Mouse (Mus musculus) liver, adult 2 months (tissue): ENCODE results near the gene Inca1. TPM values are rescaled to one million over a fixed set of nuclear protein-coding genes. Genes with fewer than 3 reads are reported as not detected.

Source experiments
- DNase-seq: peaks from one replicate; pipeline ENCODE4 v3.0.0-alpha.2; 2011; ENCODE audit warnings: low read depth, low spot score; ENCODE audit errors: extremely low read depth
- H3K27ac ChIP-seq: fragments of 200-500 bp; replicated peaks from 2 replicates; pipeline ENCODE4 v1.5.1; 2012; ENCODE audit warnings: low read depth, mild to moderate bottlenecking, control low read depth, inconsistent platforms, low read length; ENCODE audit not compliant: insufficient read depth
- H3K27me3 ChIP-seq: fragments of 200-500 bp; 2 replicates; pipeline ENCODE4 v1.6.1; 2012; ENCODE audit warnings: mild to moderate bottlenecking, moderate library complexity, low read length, inconsistent platforms; ENCODE audit not compliant: control insufficient read depth, insufficient read depth
- H3K36me3 ChIP-seq: fragments of 200-500 bp; 2 replicates; pipeline ENCODE4 v1.6.1; 2012; ENCODE audit warnings: low read length, inconsistent platforms; ENCODE audit not compliant: control insufficient read depth, insufficient read depth
- H3K4me1 ChIP-seq: fragments of 200-500 bp; 2 replicates; pipeline ENCODE4 v1.6.1; 2011; ENCODE audit warnings: low read length; ENCODE audit not compliant: control insufficient read depth, insufficient read depth
- H3K4me3 ChIP-seq: fragments of 200-500 bp; 2 replicates; pipeline ENCODE4 v1.5.1; 2011; ENCODE audit warnings: low read depth, mild to moderate bottlenecking, control low read depth, low read length, moderate library complexity; ENCODE audit not compliant: insufficient read depth
- H3K79me2 ChIP-seq: fragments of 200-500 bp; 2 replicates; pipeline ENCODE4 v1.6.1; 2012; ENCODE audit warnings: inconsistent platforms, mild to moderate bottlenecking, low read length, moderate library complexity; ENCODE audit not compliant: control insufficient read depth, insufficient read depth
- H3K9ac ChIP-seq: fragments of 200-500 bp; 2 replicates; pipeline ENCODE4 v1.6.1; 2012; ENCODE audit warnings: low read depth, mild to moderate bottlenecking, control low read depth, inconsistent platforms, low read length
- CTCF ChIP-seq: fragments of 200-500 bp; IDR thresholded peaks from 2 replicates; pipeline ENCODE4 v1.5.1; 2011; ENCODE audit warnings: low read depth, low read length, control low read depth
- POLR2A ChIP-seq: fragments of 200-500 bp; IDR thresholded peaks from 2 replicates; pipeline ENCODE4 v1.6.1; 2011; ENCODE audit warnings: low read length, control low read depth; ENCODE audit not compliant: insufficient read depth; ENCODE audit errors: extremely low read depth
- WGBS: fragments of 180-500 bp; shearing (Covaris S2); methylation state at CpG from one replicate; pipeline ENCODE4 v1.1.7; 2018; 5-methylcytosine and 5-hydroxymethylcytosine counted together
- polyA plus RNA-seq: library from polyadenylated mRNA; depleted of rRNA; stranded (reverse); fragments of >200 nt; gene quantifications from 2 replicates; pipeline ENCODE4 v1.2.3, GENCODE M21; 2012
- total RNA-seq: library from RNA; depleted of rRNA; stranded (reverse); fragments of >200 nt; gene quantifications from 2 replicates; pipeline ENCODE4 v1.2.3, GENCODE M21; 2014

Inca1 gene
- total and polyA plus RNA-seq, 2 experiments = 18.4 to 29.9 TPM

GRCm38 (mm10) chr11:70713222-70713621 lies 13.3 kb upstream of the Inca1 start:
- Histone ChIP-seq H3K79me2 (peaks cover 9% of the 10 kb centered on the region; the same call in 1 of the 2 replicates), H3K4me1 (peaks cover 10% of the 10 kb centered on the region), H3K27me3 (no peaks in the 10 kb centered on the region), H3K9ac (no peak overlapping the region), H3K36me3 (peaks cover 54% of the 10 kb centered on the region), H3K4me3 (no peak overlapping the region), H3K27ac (peak overlapping the region; percentile 83)
- TF ChIP-seq POLR2A (no peak), CTCF (no peak)
- DNase-seq = peak; percentile 96
- 25% methylated on average over 6 of the region's 6 CpGs for WGBS

- H3K27me3 ChIP-seq = no peaks in the 10 kb centered on the region
- H3K4me1 ChIP-seq = peaks cover 10% of the 10 kb centered on the region
- WGBS = 95% methylated on average over 10 of the region's 10 CpGs
- TF ChIP-seq POLR2A (no peak), CTCF (no peak)
- no peak overlapping the region for H3K27ac ChIP-seq
- no peak overlapping the region for H3K9ac ChIP-seq
- H3K36me3 ChIP-seq = peaks cover 66% of the 10 kb centered on the region
- H3K4me3 ChIP-seq = no peak overlapping the region
- peaks cover 5% of the 10 kb centered on the region; the same call in 1 of the 2 replicates for H3K79me2 ChIP-seq
- no peak for DNase-seq
Measured at GRCm38 (mm10) chr11:70711026-70711425, 11.1 kb upstream of the Inca1 start.

GRCm38 (mm10) chr11:70706127-70706526 lies 6.2 kb upstream of the Inca1 start:
- TF ChIP-seq CTCF (no peak), POLR2A (no peak)
- 46% methylated on average over 3 of the region's 3 CpGs for WGBS
- Histone ChIP-seq H3K4me1 (peaks cover 16% of the 10 kb centered on the region), H3K4me3 (no peak overlapping the region), H3K79me2 (peaks cover 11% of the 10 kb centered on the region), H3K27me3 (no peaks in the 10 kb centered on the region), H3K36me3 (peaks cover 67% of the 10 kb centered on the region), H3K27ac (no peak overlapping the region), H3K9ac (no peak overlapping the region)
- peak; percentile 64 for DNase-seq

GRCm38 (mm10) chr11:70702781-70703180 lies 2.8 kb upstream of the Inca1 start:
- Histone ChIP-seq H3K9ac (peak overlapping the region; percentile 69), H3K27ac (peak overlapping the region; percentile 98), H3K4me3 (0 out of 2 replicates have a peak overlapping the region, but pooled peaks have one; percentile 40), H3K79me2 (peaks cover 17% of the 10 kb centered on the region), H3K36me3 (peaks cover 36% of the 10 kb centered on the region), H3K4me1 (peaks cover 16% of the 10 kb centered on the region), H3K27me3 (no peaks in the 10 kb centered on the region)
- peak; percentile 75 for DNase-seq
- TF ChIP-seq CTCF = no peak
- TF ChIP-seq POLR2A = 0 out of 2 replicates have a peak, but pooled peaks have one; percentile 22
- whole genome bisulfite sequencing = 23% methylated on average over 6 of the region's 6 CpGs

GRCm38 (mm10) chr11:70701984-70702733 lies 2.2 kb upstream of the Inca1 start:
- Histone ChIP-seq H3K9ac (peak overlapping the region; percentile 96), H3K27me3 (no peaks in the 10 kb centered on the region), H3K36me3 (peaks cover 30% of the 10 kb centered on the region), H3K4me1 (peaks cover 16% of the 10 kb centered on the region), H3K79me2 (peaks cover 17% of the 10 kb centered on the region), H3K4me3 (peak overlapping the region; percentile 40), H3K27ac (peak overlapping the region; percentile 98)
- TF ChIP-seq CTCF (no peak), POLR2A (no peak)
- 18% methylated on average over 6 of the region's 6 CpGs for WGBS
- peak; percentile 44 for DNase-seq
